Mouse (Mus musculus): ENCODE results near the gene Ces1d.
A peak's percentile ranks its signal among the peaks of the same experiment; 100 is the strongest.

Gene Ces1d

DNA sequence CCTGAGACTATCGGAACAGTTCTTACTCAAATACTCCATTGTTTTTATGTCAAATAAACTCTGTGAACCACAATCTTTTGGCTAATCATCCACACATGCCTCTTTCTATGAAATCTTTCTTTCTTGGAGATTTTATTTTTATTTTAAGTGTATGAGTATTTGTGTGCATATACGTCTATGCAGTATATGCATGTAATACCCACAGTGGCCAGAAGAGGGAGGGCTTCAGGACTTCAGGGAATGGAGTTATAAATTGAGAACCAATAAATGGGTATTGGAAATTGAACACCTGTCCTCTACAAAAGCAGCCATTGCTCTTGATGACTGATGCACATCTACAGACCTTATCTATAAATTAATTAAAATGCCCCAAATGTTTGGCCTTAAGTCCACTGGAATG is 65.4 kb downstream of the Ces1d start:
- DNase-seq: no peak

DNA sequence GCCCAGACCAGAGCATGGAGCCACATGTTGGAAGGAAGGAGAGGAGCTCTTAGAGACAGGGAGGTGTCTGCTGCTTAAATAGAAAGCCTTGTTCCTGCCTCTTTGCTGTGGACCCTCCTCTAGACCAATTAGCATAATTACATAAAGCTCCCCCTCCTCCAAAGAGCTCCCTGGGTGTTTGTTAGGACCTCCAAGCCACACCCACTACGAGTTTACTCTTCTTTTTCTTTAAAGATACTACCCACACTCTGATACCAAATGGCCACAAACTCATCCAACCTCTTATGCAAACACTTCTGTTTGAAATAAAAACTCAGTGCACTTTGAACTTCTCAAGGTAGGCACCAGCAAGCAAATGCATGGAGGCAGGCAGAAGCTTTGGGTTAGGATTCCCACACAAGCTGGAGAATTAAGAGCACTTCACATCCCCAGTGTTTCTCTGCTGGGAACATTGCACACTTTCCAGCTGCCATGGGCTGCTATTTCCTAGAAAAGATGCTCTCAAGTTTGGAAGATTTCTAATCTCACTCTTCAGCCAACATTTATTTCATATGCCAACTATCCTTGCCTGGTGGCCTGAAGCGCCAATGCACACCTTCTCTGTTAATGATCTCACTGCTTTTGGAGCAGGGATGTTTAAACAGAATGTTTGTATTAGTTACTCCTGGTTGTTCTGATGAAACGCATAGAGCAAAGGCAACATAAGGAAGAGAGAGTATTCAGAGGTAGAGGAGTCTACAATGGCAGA is 66.2 kb downstream of the Ces1d start, which contains the start of gene Ces1c:
TSS of gene Ces1c (minus strand) at position 51 of the 748 bp plus-strand sequence.
- DNase-seq: no peak

DNA sequence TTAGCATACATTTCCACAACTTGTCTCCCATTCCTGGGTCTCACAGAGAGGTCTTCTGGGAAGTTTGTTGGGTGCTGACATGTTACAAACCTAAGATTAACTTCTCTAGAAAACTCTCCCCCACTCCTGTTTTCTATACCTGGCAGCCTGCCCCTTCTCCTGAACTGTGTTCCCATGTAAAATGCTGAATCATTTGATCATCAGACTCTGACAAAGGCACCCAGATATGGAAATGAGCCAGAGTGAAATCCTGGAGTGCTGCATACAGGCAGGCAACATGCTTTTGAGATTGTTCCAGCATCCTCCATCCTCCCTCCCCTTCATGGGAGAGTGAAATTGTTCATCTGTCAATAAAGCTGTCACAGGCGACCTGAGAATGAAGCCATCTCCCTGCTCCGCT is 71.2 kb downstream of the Ces1d start:
- peak; percentile 39 for DNase-seq

DNA sequence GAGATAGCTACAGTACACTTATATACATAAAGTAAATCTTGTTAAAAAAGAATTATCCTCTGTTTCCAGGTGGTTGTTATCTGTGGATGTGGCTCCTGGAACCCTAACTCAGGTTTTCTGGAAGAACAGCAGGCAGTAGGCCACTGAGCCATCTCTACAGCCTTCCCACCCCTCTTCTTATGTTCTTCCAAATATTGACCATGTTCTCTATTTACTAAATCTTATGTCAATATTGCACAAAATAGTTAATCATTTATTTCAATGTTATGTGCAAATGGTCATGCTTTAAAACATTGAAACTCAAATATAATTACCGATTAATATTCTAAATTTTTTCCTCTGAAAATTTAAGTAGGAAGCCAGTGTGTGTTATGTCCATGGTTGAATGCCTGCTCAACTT is 75.6 kb downstream of the Ces1d start:
- DNase-seq: no peak

Data from kidney, adult 9 months (tissue).